Mouse (Mus musculus): Measurements from ENCODE around the gene Hexim1. TPM values are rescaled to one million over a fixed set of nuclear protein-coding genes. Genes with fewer than 3 reads are reported as not detected.

Gene Hexim1
- polyA plus RNA-seq, 1 experiment from 2014 or later, result 5.9 TPM

DNA sequence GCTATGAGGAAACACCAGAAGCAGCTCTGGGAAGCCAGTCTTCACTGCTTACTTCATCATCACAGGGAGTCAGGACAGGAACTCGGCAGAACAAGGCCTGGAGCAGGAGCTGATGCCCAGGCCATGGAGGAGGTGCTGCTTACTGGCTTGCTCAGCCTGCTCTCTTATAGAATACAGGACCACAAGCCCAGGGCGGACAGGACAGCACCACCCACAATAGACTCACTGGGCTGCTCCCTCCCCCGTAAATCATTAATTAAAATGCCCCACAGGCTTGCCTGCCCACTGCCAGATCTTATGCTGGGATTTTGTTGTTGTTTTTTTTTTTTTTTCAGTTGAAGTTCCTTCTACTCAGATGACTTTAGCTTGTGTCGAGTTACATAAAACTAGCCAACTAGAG, 31.7 kb downstream of the Hexim1 start:
- no peak for DNase-seq (ENCODE audit: low spot score)

DNA sequence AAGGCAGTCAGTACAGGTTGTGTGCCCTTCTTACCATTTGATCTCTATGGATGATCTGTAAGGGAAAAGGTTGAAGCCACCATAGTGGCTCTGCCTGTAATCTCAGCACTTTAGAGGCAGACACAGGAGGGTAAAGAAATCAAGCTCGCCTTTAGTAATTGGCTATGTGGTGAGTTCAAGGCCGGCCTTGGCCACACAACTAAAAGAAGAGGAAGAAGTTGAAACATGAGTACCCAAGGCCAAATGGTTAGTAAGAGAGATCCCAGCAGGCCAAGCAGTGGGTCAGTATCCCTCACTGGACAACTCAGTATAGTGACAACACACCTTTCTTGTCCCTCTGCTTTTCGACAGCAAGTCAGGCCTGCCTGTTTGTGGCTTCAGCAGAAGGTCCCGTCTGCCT, 33.7 kb downstream of the Hexim1 start:
- no peak for DNase-seq (ENCODE audit: low spot score)

DNA sequence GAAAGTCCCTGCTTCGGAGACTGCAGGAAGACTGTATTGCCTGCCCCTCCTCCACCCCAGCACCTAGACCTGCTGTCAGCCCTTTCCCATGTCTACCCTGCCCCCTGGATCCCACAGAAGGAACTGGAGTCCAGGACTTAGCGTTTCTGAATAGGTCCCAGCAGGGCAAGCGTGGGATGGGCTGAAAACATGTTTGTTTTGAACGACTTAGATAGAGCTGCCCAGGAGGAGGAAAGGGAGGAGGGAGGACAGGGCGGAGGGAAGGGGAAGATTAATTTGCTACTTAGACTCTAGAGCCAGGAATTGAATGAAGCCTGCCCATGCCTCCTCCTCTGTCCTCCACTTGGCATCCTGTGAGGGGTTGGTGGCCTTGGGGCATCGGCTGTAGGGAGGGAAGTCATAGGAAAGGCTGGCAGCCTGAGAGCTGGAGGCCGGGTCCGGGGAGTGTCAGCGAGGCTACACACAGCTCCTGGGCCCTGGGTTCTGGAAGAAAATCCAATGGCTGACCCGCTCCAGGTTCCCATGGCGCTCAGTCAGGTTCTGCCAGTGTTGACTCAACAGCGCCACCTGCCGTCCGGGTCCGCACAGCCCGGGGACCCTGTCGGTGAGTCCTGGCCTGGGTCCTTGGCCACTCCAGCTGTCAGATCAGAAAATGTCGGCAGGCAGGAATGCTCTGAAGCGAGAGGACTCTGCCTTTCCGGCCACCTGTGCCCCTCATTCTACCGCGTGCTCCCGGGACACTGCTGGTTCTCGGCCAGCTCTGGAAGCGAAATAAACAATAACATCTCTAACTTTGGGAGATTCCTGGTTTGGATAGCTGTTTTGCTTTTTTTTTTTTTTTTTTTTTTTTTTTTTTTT, 42.8 kb downstream of the Hexim1 start:
- peak; percentile 92 for DNase-seq (ENCODE audit: low spot score)

DNA sequence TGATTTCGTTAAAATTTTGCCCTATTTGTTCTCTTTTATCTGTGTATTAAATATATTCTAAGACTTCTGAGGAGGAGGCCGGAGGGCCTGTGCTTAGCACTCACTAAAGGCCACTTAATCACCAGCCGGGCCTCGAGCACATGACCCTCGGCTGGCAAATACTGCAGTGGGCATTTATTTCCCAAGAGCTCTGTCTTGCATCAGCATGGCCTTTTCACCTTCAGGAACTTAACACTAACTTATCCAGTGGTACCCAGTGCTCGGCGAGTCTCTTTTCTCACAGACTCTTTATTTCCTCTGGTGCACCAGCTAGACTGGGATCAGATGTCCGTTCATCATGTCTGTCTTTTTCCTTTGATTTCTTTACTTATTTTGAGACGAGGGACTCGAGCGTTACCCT, 44.7 kb downstream of the Hexim1 start:
- no peak for DNase-seq (ENCODE audit: low spot score)

DNA sequence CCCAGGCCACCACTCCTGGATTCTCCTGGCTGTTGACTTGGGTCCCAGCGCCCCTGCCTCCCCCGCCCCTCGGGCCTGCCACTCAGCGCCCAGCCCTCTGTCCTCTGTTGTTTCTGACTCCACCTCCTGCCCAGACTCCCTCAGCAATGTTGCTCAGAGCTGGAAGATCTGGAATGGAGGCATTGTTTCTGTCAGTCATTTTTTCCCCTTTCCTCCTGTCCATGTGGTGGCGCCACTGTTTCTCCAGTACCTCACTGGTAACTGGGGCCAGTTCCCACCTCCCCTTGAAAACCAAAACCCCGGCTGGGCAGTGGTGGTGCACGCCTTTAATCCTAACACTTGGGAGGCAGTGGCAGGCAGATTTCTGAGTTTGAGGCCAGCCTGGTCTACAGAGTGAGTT, 45.4 kb downstream of the Hexim1 start:
- DNase-seq (ENCODE audit: low spot score), result no peak

DNA sequence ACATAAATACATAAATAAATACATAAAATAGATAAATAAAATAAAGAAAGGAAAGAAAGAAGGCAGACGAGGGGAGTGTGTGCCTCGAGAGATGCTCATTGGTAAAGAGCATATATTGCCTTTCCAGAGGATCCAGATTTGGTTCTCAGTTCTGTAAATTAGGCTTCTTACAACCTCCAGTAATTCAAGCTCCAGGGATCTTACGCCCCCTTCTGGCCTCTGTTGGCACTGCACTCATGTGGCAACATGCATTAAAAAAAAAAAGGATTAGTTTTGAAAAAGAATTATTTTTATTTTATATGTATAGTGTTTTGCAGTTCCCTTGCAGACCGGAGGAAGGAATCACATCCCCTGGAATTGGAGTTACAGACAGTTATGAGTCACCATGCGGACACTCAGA, 46.1 kb downstream of the Hexim1 start:
- DNase-seq (ENCODE audit: low spot score), result peak; percentile 53

DNA sequence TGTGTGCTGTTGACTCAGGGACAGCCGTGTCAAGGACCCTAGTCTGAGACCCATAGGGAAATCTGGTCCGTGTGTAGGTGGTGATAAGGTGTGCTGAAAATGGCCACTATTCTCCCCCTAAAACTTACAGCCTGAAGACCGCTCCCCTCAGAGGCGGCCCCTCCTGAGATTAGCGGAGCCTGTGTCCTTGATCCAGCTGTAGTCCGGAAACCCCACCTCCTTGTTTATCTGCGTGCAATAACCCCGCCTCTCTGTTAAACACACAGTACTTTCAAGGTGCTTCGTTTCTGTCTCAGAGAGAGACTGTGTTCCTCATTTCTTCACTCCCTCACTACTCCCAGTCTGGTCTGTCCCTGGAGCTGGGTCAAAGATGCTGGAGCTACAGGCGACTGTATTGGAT, 48.4 kb downstream of the Hexim1 start:
- DNase-seq (ENCODE audit: low spot score), result peak; percentile 38

DNA sequence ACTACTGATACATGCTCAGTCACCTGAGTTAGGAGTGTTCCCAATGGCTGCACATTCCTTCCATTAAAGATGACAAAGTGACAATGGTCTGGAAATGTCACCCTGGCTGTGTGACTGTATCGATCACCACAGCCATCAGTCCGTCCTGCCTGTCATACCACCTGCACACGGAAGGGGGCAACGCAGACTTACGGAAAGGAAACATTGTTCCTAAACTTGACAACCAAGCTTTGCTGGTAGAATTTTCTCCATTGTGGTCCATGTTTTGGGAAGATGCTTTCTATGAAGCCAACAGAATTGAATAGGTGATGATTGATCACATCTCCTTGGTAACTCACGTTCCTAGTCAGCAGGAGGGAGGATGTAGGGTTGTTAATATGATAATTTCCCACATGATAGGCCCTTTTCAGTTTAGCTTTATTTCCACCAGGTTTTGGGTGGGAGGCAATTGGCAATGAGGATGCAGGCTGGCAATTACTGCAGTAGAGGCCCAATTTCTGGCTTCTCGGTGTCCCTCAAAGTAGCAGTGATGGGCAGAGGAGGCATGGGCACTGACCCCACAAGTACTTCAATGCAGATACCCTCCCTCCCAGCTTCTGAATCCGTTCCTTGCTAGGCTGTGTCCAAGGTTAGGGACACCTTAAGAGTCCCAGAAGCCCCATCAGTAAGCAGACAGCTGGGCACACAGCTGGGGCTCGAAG, 52.8 kb downstream of the Hexim1 start:
- peak; percentile 77 for DNase-seq (ENCODE audit: low spot score)

Other genes starting within 250 kb of the Hexim1 start
- gene Eftud2, start 235.2 kb upstream of the Hexim1 start, polyA plus RNA-seq (2015; fragmentation: Nextera tagmentation; extraction: Ambion mirVana), result 160 and 164 TPM in 2 replicates
- 0.12 and 0.54 TPM in 2 replicates for gene Ccdc103, start 235.0 kb upstream of the Hexim1 start, polyA plus RNA-seq (2015; fragmentation: Nextera tagmentation; extraction: Ambion mirVana)
- gene Fam187a, start 231.1 kb upstream of the Hexim1 start, polyA plus RNA-seq (2015; fragmentation: Nextera tagmentation; extraction: Ambion mirVana), result not detected in 2 replicates
- 0.84 and 0.92 TPM in 2 replicates for gene Gfap, start 215.3 kb upstream of the Hexim1 start, polyA plus RNA-seq (2015; fragmentation: Nextera tagmentation; extraction: Ambion mirVana)
- 7.5 and 8.4 TPM in 2 replicates for gene Kif18b, start 191.1 kb upstream of the Hexim1 start, polyA plus RNA-seq (2015; fragmentation: Nextera tagmentation; extraction: Ambion mirVana)
- gene C1ql1, start 169.5 kb upstream of the Hexim1 start, polyA plus RNA-seq (2015; fragmentation: Nextera tagmentation; extraction: Ambion mirVana), result 0.12 TPM in 1 of 2 replicates, not detected in the other
- 81.6 and 85.6 TPM in 2 replicates for gene Nmt1, start 88.0 kb upstream of the Hexim1 start, polyA plus RNA-seq (2015; fragmentation: Nextera tagmentation; extraction: Ambion mirVana)
- 31.3 and 39.8 TPM in 2 replicates for gene Dcakd, start 87.9 kb upstream of the Hexim1 start, polyA plus RNA-seq (2015; fragmentation: Nextera tagmentation; extraction: Ambion mirVana)
- gene Plcd3, start 14.6 kb upstream of the Hexim1 start, polyA plus RNA-seq (2015; fragmentation: Nextera tagmentation; extraction: Ambion mirVana), result 1.2 and 1.3 TPM in 2 replicates
- 22.0 and 23.5 TPM in 2 replicates for gene Acbd4, start 14.5 kb upstream of the Hexim1 start, polyA plus RNA-seq (2015; fragmentation: Nextera tagmentation; extraction: Ambion mirVana)
- 6.9 and 8.9 TPM in 2 replicates for gene Hexim2, start 16.2 kb downstream of the Hexim1 start, polyA plus RNA-seq (2015; fragmentation: Nextera tagmentation; extraction: Ambion mirVana)
- gene Fmnl1, start 54.9 kb downstream of the Hexim1 start, polyA plus RNA-seq (2015; fragmentation: Nextera tagmentation; extraction: Ambion mirVana), result 56.9 and 59.8 TPM in 2 replicates
- gene 1700023F06Rik, start 92.3 kb downstream of the Hexim1 start, polyA plus RNA-seq (2015; fragmentation: Nextera tagmentation; extraction: Ambion mirVana), result 0.56 and 0.93 TPM in 2 replicates
- gene Spata32, start 102.2 kb downstream of the Hexim1 start, polyA plus RNA-seq (2015; fragmentation: Nextera tagmentation; extraction: Ambion mirVana), result not detected in 2 replicates
- gene Map3k14, start 151.2 kb downstream of the Hexim1 start, polyA plus RNA-seq (2015; fragmentation: Nextera tagmentation; extraction: Ambion mirVana), result 7.1 and 7.6 TPM in 2 replicates
- 20.0 and 20.4 TPM in 2 replicates for gene Arhgap27, start 247.5 kb downstream of the Hexim1 start, polyA plus RNA-seq (2015; fragmentation: Nextera tagmentation; extraction: Ambion mirVana)

Data from thymus, postnatal 0 days (tissue).